Mouse (Mus musculus): ENCODE data around the gene Gm6899. TPM values are rescaled to one million over a fixed set of nuclear protein-coding genes. Genes with fewer than 3 reads are reported as not detected.

The Gm6899 gene
- total RNA-seq (2021), result not detected

GRCm38 (mm10) chr11:26593061-26594059, at the start of gene Gm6899, which contains the start of gene Vrk2:
Gene Gm6899 (plus strand): TSS chr11:26593241.
Gene Vrk2 (minus strand): TSS chr11:26593999.
- peak in 1 of 2 experiments; percentile 83 for DNase-seq (ENCODE audit: extremely low spot score in 1 of 2, low spot score in 2 of 2)
- intact Hi-C loops (cut with DNase I), result no loop called here

- intact Hi-C loops (cut with DNase I), result no loop called here
- DNase-seq (ENCODE audit: extremely low spot score in 1 of 2, low spot score in 2 of 2), result no peak
Measured at GRCm38 (mm10) chr11:26551551-26551950, 41.5 kb upstream of the Gm6899 start.

- DNase-seq (ENCODE audit: extremely low spot score in 1 of 2, low spot score in 2 of 2), result no peak
Measured at GRCm38 (mm10) chr11:26585409-26586366, 7.4 kb upstream of the Gm6899 start.

GRCm38 (mm10) chr11:26586367-26587183, 6.5 kb upstream of the Gm6899 start:
- DNase-seq (ENCODE audit: extremely low spot score in 1 of 2, low spot score in 2 of 2), result no peak
- intact Hi-C loops (cut with DNase I), result no loop called here

More at GRCm38 (mm10) chr11:26585409-26586366, 7.4 kb upstream of the Gm6899 start:
- intact Hi-C loops (cut with DNase I), result no loop called here

- intact Hi-C loops (cut with DNase I), result no loop called here
- DNase-seq (ENCODE audit: extremely low spot score in 1 of 2, low spot score in 2 of 2), result no peak
Measured at GRCm38 (mm10) chr11:26587184-26587524, 5.9 kb upstream of the Gm6899 start.

- no peak for DNase-seq (ENCODE audit: extremely low spot score in 1 of 2, low spot score in 2 of 2)
- intact Hi-C loops (cut with DNase I), result no loop called here
Measured at GRCm38 (mm10) chr11:26592395-26593053, 517 bp upstream of the Gm6899 start.

- no peak for DNase-seq (ENCODE audit: extremely low spot score in 1 of 2, low spot score in 2 of 2)
- intact Hi-C loops (cut with DNase I), result no loop called here
Measured at GRCm38 (mm10) chr11:26594487-26594886, 1.4 kb downstream of the Gm6899 start.

- intact Hi-C loops (cut with DNase I), result no loop called here
- DNase-seq (ENCODE audit: extremely low spot score in 1 of 2, low spot score in 2 of 2), result no peak
Measured at GRCm38 (mm10) chr11:26596186-26596585, 3.1 kb downstream of the Gm6899 start.

GRCm38 (mm10) chr11:26597145-26597544, 4.1 kb downstream of the Gm6899 start:
- DNase-seq (ENCODE audit: extremely low spot score in 1 of 2, low spot score in 2 of 2), result no peak
- intact Hi-C loops (cut with DNase I), result no loop called here

- intact Hi-C loops (cut with DNase I), result no loop called here
- DNase-seq (ENCODE audit: extremely low spot score in 1 of 2, low spot score in 2 of 2), result no peak
Measured at GRCm38 (mm10) chr11:26597761-26598160, 4.7 kb downstream of the Gm6899 start.

GRCm38 (mm10) chr11:26598876-26599275, 5.8 kb downstream of the Gm6899 start:
- intact Hi-C loops (cut with DNase I), result no loop called here
- DNase-seq (ENCODE audit: extremely low spot score in 1 of 2, low spot score in 2 of 2), result no peak

- DNase-seq (ENCODE audit: extremely low spot score in 1 of 2, low spot score in 2 of 2), result no peak
- intact Hi-C loops (cut with DNase I), result loop anchor here (10.0 kb wide), 1 partner anchor 174 kb away; no protein-coding TSS in a partner anchor
Measured at GRCm38 (mm10) chr11:26600692-26601091, 7.7 kb downstream of the Gm6899 start.

- intact Hi-C loops (cut with DNase I), result loop anchor here (10.0 kb wide), 1 partner anchor 173 kb away; no protein-coding TSS in a partner anchor
- DNase-seq (ENCODE audit: extremely low spot score in 1 of 2, low spot score in 2 of 2), result no peak
Measured at GRCm38 (mm10) chr11:26601571-26602175, 8.6 kb downstream of the Gm6899 start.

- intact Hi-C loops (cut with DNase I), result loop anchor here (10.0 kb wide), 1 partner anchor 171 kb away; no protein-coding TSS in a partner anchor
Measured at GRCm38 (mm10) chr11:26604061-26604655, 11.1 kb downstream of the Gm6899 start.

GRCm38 (mm10) chr11:26608795-26609194, 15.8 kb downstream of the Gm6899 start:
- intact Hi-C loops (cut with DNase I), result loop anchor here (10.0 kb wide), 1 partner anchor 166 kb away; no protein-coding TSS in a partner anchor
- DNase-seq (ENCODE audit: extremely low spot score in 1 of 2, low spot score in 2 of 2), result peak; percentile 25 to 56

More at GRCm38 (mm10) chr11:26604061-26604655, 11.1 kb downstream of the Gm6899 start:
- no peak for DNase-seq (ENCODE audit: extremely low spot score in 1 of 2, low spot score in 2 of 2)

- no peak for DNase-seq (ENCODE audit: extremely low spot score in 1 of 2, low spot score in 2 of 2)
Measured at GRCm38 (mm10) chr11:26618475-26619223, 25.6 kb downstream of the Gm6899 start.

More at GRCm38 (mm10) chr11:26618475-26619223, 25.6 kb downstream of the Gm6899 start:
- intact Hi-C loops (cut with DNase I), result no loop called here

Measured in left cerebral cortex, postnatal 10 days (tissue).